Mouse (Mus musculus): ENCODE measurements at regions not wholly inside any gene's neighbourhood (a gene's known extent, or its start where the extent isn't known, plus 50 kb on each side); places are given as distances from the start of the nearest gene placed in this dataset.

DNA sequence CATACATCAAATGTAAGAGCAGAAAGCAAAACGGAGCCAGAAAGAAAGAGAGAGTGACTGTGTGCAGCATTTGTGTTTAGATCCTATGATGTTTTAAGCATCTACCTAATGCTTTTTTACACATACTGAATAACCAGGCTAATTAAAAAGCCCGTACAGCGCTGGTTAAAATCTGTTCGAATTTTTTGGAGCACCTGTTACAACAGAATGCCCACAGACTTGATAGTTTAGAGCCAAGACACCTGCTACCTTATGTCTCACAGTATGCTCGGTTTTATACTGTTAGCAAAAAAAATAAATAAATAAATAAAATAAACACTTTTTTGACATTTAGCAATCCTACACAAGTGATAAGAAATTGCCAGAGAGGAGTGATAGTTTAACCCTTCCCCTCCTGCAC is 80.5 kb upstream of the Tank start:
- TF ChIP-seq CTCF (IDR thresholded peaks at IDR 0.05) (no peak), EP300 (IDR thresholded peaks at IDR 0.05; ENCODE audit: insufficient read depth, low read depth, low read length) (no peak)

Data from heart, adult 2 months (tissue).